Mouse (Mus musculus): Measurements from ENCODE around the gene Rasgrp2.

The Rasgrp2 gene

GRCm38 (mm10) chr19:6407109-6407508, 8.0 kb downstream of the Rasgrp2 start:
- DNase-seq (ENCODE audit: low spot score in 2 of 2) = no peak

- DNase-seq (ENCODE audit: low spot score in 2 of 2) = no peak
Observed at GRCm38 (mm10) chr19:6407816-6408510, 8.8 kb downstream of the Rasgrp2 start.

GRCm38 (mm10) chr19:6408749-6409148, 9.6 kb downstream of the Rasgrp2 start:
- no peak for DNase-seq (ENCODE audit: low spot score in 2 of 2)

GRCm38 (mm10) chr19:6409176-6409575, 10.0 kb downstream of the Rasgrp2 start:
- DNase-seq (ENCODE audit: low spot score in 2 of 2) = no peak

GRCm38 (mm10) chr19:6409936-6410335, 10.8 kb downstream of the Rasgrp2 start:
- DNase-seq (ENCODE audit: low spot score in 2 of 2) = no peak

GRCm38 (mm10) chr19:6412798-6413197, 13.7 kb downstream of the Rasgrp2 start:
- DNase-seq (ENCODE audit: low spot score in 2 of 2) = no peak

- no peak for DNase-seq (ENCODE audit: low spot score in 2 of 2)
Observed at GRCm38 (mm10) chr19:6415454-6415853, 16.3 kb downstream of the Rasgrp2 start.

- DNase-seq (ENCODE audit: low spot score in 2 of 2) = no peak
Observed at GRCm38 (mm10) chr19:6416124-6416770, 17.1 kb downstream of the Rasgrp2 start.

- DNase-seq (ENCODE audit: low spot score in 2 of 2) = no peak
Observed at GRCm38 (mm10) chr19:6416894-6417761, 18.0 kb downstream of the Rasgrp2 start.

GRCm38 (mm10) chr19:6418233-6418879, 19.2 kb downstream of the Rasgrp2 start, which contains the start of gene Nrxn2:
Gene Nrxn2, plus strand, starts transcription at chr19:6418731.
- peak; percentile 94 for DNase-seq (ENCODE audit: low spot score in 2 of 2)

- no peak for DNase-seq (ENCODE audit: low spot score in 2 of 2)
Observed at GRCm38 (mm10) chr19:6418984-6419692, 20.0 kb downstream of the Rasgrp2 start.

- no peak for DNase-seq (ENCODE audit: low spot score in 2 of 2)
Observed at GRCm38 (mm10) chr19:6419805-6420310, 20.7 kb downstream of the Rasgrp2 start.

GRCm38 (mm10) chr19:6420481-6421210, 21.5 kb downstream of the Rasgrp2 start:
- DNase-seq (ENCODE audit: low spot score in 2 of 2) = peak; percentile 68 to 83

GRCm38 (mm10) chr19:6421211-6421590, 22.1 kb downstream of the Rasgrp2 start:
- peak; percentile 72 to 80 for DNase-seq (ENCODE audit: low spot score in 2 of 2)

GRCm38 (mm10) chr19:6422014-6422413, 22.9 kb downstream of the Rasgrp2 start:
- DNase-seq (ENCODE audit: low spot score in 2 of 2) = no peak

- peak; percentile 80 to 81 for DNase-seq (ENCODE audit: low spot score in 2 of 2)
Observed at GRCm38 (mm10) chr19:6423241-6423640, 24.1 kb downstream of the Rasgrp2 start.

- DNase-seq (ENCODE audit: low spot score in 2 of 2) = no peak
Observed at GRCm38 (mm10) chr19:6424137-6424881, 25.2 kb downstream of the Rasgrp2 start.

- no peak for DNase-seq (ENCODE audit: low spot score in 2 of 2)
Observed at GRCm38 (mm10) chr19:6425595-6425994, 26.5 kb downstream of the Rasgrp2 start.

GRCm38 (mm10) chr19:6426703-6427500, 27.8 kb downstream of the Rasgrp2 start:
- no peak for DNase-seq (ENCODE audit: low spot score in 2 of 2)

All from right cerebral cortex, adult 2 months (tissue).